Mouse (Mus musculus): ENCODE measurements at regions not wholly inside any gene's neighbourhood (a gene's known extent, or its start where the extent isn't known, plus 50 kb on each side); places are given as distances from the start of the nearest gene placed in this dataset.

- no peak for TF ChIP-seq EP300 (IDR thresholded peaks at IDR 0.05)
- no peak for TF ChIP-seq CTCF (IDR thresholded peaks at IDR 0.05)
Observed at GRCm38 (mm10) chr6:111738983-111739382, 534.6 kb upstream of the Lmcd1 start.
